Mouse (Mus musculus): Measurements from ENCODE around the gene Smg6.

DNA sequence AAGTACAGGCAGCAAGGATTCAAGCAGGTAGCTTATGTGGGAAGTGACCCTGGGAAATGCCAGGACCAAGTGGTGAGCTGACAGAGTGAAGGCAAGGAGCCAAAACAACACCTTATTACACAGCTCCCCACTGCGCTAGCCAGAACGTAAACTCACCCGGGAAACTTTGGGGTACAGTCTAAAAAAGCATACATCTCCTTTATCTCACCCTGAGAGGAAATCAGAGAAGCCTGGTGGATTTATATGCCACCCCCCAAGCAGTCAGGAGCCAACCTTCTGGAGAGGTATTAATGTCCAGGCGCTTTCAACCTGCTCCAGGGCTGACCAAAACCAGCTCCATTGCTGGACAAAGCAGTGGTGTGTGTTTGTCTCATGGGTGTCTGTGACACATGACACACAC lies 278.3 kb downstream of the Smg6 start:
- TF ChIP-seq CTCF (IDR thresholded peaks at IDR 0.05; ENCODE audit: low read depth, low read length) (no peak), POLR2A (IDR thresholded peaks at IDR 0.05; ENCODE audit: insufficient read depth, low read length) (no peak), EP300 (IDR thresholded peaks at IDR 0.05; ENCODE audit: insufficient read depth, low read depth, low read length) (no peak)

Measured in ES-Bruce4 (cell line).